Mouse (Mus musculus): ENCODE data around the gene Myl9.
A peak's percentile ranks its signal among the peaks of the same experiment; 100 is the strongest.

The Myl9 gene

GRCm38 (mm10) chr2:156774738-156775454 lies at the start of gene Myl9:
Myl9 (plus strand) TSS chr2:156775420.
- no peak for DNase-seq (ENCODE audit: low spot score in 2 of 2)

- DNase-seq (ENCODE audit: low spot score in 2 of 2) = no peak
These were observed 48.9 kb upstream of the Myl9 start for GRCm38 (mm10) chr2:156726344-156726743.

GRCm38 (mm10) chr2:156726878-156727277 lies 48.3 kb upstream of the Myl9 start:
- no peak for DNase-seq (ENCODE audit: low spot score in 2 of 2)

- no peak for DNase-seq (ENCODE audit: low spot score in 2 of 2)
These were observed 45.4 kb upstream of the Myl9 start for GRCm38 (mm10) chr2:156729537-156730469.

GRCm38 (mm10) chr2:156730501-156730921 lies 44.7 kb upstream of the Myl9 start:
- no peak for DNase-seq (ENCODE audit: low spot score in 2 of 2)

- no peak for DNase-seq (ENCODE audit: low spot score in 2 of 2)
These were observed 43.6 kb upstream of the Myl9 start for GRCm38 (mm10) chr2:156731592-156731991.

- peak; percentile 59 for DNase-seq (ENCODE audit: low spot score in 2 of 2)
These were observed 43.1 kb upstream of the Myl9 start for GRCm38 (mm10) chr2:156732109-156732508.

- DNase-seq (ENCODE audit: low spot score in 2 of 2) = no peak
These were observed 39.4 kb upstream of the Myl9 start for GRCm38 (mm10) chr2:156735761-156736335.

- no peak for DNase-seq (ENCODE audit: low spot score in 2 of 2)
These were observed 38.4 kb upstream of the Myl9 start for GRCm38 (mm10) chr2:156736846-156737245.

GRCm38 (mm10) chr2:156737976-156738375 lies 37.2 kb upstream of the Myl9 start:
- no peak for DNase-seq (ENCODE audit: low spot score in 2 of 2)

- no peak for DNase-seq (ENCODE audit: low spot score in 2 of 2)
These were observed 34.0 kb upstream of the Myl9 start for GRCm38 (mm10) chr2:156741265-156741664.

GRCm38 (mm10) chr2:156741998-156742397 lies 33.2 kb upstream of the Myl9 start:
- DNase-seq (ENCODE audit: low spot score in 2 of 2) = no peak

GRCm38 (mm10) chr2:156743248-156743647 lies 32.0 kb upstream of the Myl9 start:
- DNase-seq (ENCODE audit: low spot score in 2 of 2) = no peak

GRCm38 (mm10) chr2:156744414-156744813 lies 30.8 kb upstream of the Myl9 start:
- no peak for DNase-seq (ENCODE audit: low spot score in 2 of 2)

- DNase-seq (ENCODE audit: low spot score in 2 of 2) = no peak
These were observed 27.9 kb upstream of the Myl9 start for GRCm38 (mm10) chr2:156747315-156747714.

- DNase-seq (ENCODE audit: low spot score in 2 of 2) = no peak
These were observed 25.5 kb upstream of the Myl9 start for GRCm38 (mm10) chr2:156749687-156750086.

- DNase-seq (ENCODE audit: low spot score in 2 of 2) = no peak
These were observed 18.3 kb upstream of the Myl9 start for GRCm38 (mm10) chr2:156756937-156757336.

- DNase-seq (ENCODE audit: low spot score in 2 of 2) = no peak
These were observed 14.2 kb upstream of the Myl9 start for GRCm38 (mm10) chr2:156760843-156761505.

- DNase-seq (ENCODE audit: low spot score in 2 of 2) = no peak
These were observed 13.5 kb upstream of the Myl9 start for GRCm38 (mm10) chr2:156761521-156762278.

- DNase-seq (ENCODE audit: low spot score in 2 of 2) = no peak
These were observed 12.7 kb upstream of the Myl9 start for GRCm38 (mm10) chr2:156762499-156762898.

- DNase-seq (ENCODE audit: low spot score in 2 of 2) = no peak
These were observed 12.1 kb upstream of the Myl9 start for GRCm38 (mm10) chr2:156763101-156763500.

Measured in frontal cortex, postnatal 14 days (tissue).